Mouse (Mus musculus) neural tube, embryonic 13.5 days (tissue): ENCODE results near the gene Hoxb3. TPM values are rescaled to one million over a fixed set of nuclear protein-coding genes. Genes with fewer than 3 reads are reported as not detected.
A peak's percentile ranks its signal among the peaks of the same experiment; 100 is the strongest.

ENCODE experiments used
- ATAC-seq: fragments of 200-750 bp; cut with Nextera tagmentation; 2 replicates; pipeline ENCODE4 v1.8.0; 2017; ENCODE audit warnings: low read depth, mild to moderate bottlenecking, moderate TSS enrichment, moderate library complexity
- H3K27ac ChIP-seq: fragments of 300-500 bp; sonication (generic); replicated peaks from 2 replicates; pipeline ENCODE4 v1.5.1; 2015; ENCODE audit warnings: moderate library complexity, mild to moderate bottlenecking, inconsistent platforms
- H3K27me3 ChIP-seq: fragments of 300-500 bp; sonication (generic); 2 replicates; pipeline ENCODE4 v1.6.1; 2015; ENCODE audit warnings: mild to moderate bottlenecking, inconsistent platforms
- H3K36me3 ChIP-seq: fragments of 300-500 bp; sonication (generic); 2 replicates; pipeline ENCODE4 v1.6.1; 2015; ENCODE audit warnings: mild to moderate bottlenecking, inconsistent platforms
- H3K4me1 ChIP-seq: fragments of 300-500 bp; sonication (generic); replicated peaks from 2 replicates; pipeline ENCODE4 v1.6.1; 2015; ENCODE audit warnings: inconsistent platforms
- H3K4me2 ChIP-seq: fragments of 300-500 bp; sonication (generic); 2 replicates; pipeline ENCODE4 v1.6.1; 2015; ENCODE audit warnings: inconsistent platforms, mild to moderate bottlenecking, moderate library complexity
- H3K4me3 ChIP-seq: fragments of 300-500 bp; sonication (generic); 2 replicates; pipeline ENCODE4 v1.5.1; 2015; ENCODE audit warnings: mild to moderate bottlenecking, inconsistent platforms
- H3K9ac ChIP-seq: fragments of 300-500 bp; sonication (generic); 2 replicates; pipeline ENCODE4 v1.6.1; 2015; ENCODE audit warnings: moderate library complexity, mild to moderate bottlenecking, inconsistent platforms
- H3K9me3 ChIP-seq: fragments of 300-500 bp; sonication (generic); 2 replicates; pipeline ENCODE4 v1.6.1; 2016; ENCODE audit warnings: inconsistent platforms
- WGBS: fragments of 180-500 bp; shearing (Covaris S2); methylation state at CpG from one replicate; pipeline ENCODE4 v1.1.7; 2015; 5-methylcytosine and 5-hydroxymethylcytosine counted together
- polyA plus RNA-seq: library from polyadenylated mRNA; unstranded; fragments of >200 nt; fragmentation: Nextera tagmentation; extraction: Ambion mirVana; gene quantifications from 2 replicates; pipeline ENCODE4 v1.2.1, GENCODE M21; 2015

Gene Hoxb3
- polyA plus RNA-seq, 1 experiment from 2014 or later = 12.8 TPM

GRCm38 (mm10) chr11:96327122-96327521, 4.0 kb downstream of the Hoxb3 start:
- Histone ChIP-seq H3K27ac (peak overlapping the region; percentile 100), H3K27me3 (no peaks in the 10 kb centered on the region), H3K4me1 (peaks cover 100% of the 10 kb centered on the region), H3K4me3 (peak overlapping the region; percentile 99), H3K4me2 (peak overlapping the region; percentile 96), H3K9me3 (no peaks in the 10 kb centered on the region), H3K9ac (peak overlapping the region; percentile 100), H3K36me3 (peaks cover 19% of the 10 kb centered on the region; the same call in 1 of the 2 replicates)
- no peak for ATAC-seq
- WGBS = 5% methylated on average over 7 of the region's 7 CpGs

GRCm38 (mm10) chr11:96327750-96328149, 4.6 kb downstream of the Hoxb3 start:
- peaks cover 100% of the 10 kb centered on the region for H3K4me1 ChIP-seq
- WGBS = 4% methylated on average over 5 of the region's 5 CpGs
- no peaks in the 10 kb centered on the region for H3K27me3 ChIP-seq
- peak overlapping the region; percentile 100 for H3K9ac ChIP-seq
- H3K4me2 ChIP-seq = peak overlapping the region; percentile 96
- peak overlapping the region; percentile 99 for H3K4me3 ChIP-seq
- peak overlapping the region; percentile 100 for H3K27ac ChIP-seq
- ATAC-seq = peak; percentile 65
- no peaks in the 10 kb centered on the region for H3K9me3 ChIP-seq
- peaks cover 22% of the 10 kb centered on the region for H3K36me3 ChIP-seq

- Histone ChIP-seq H3K9me3 (no peaks in the 10 kb centered on the region), H3K27me3 (no peaks in the 10 kb centered on the region), H3K4me1 (peaks cover 100% of the 10 kb centered on the region), H3K4me2 (peak overlapping the region; percentile 96), H3K9ac (peak overlapping the region; percentile 100), H3K4me3 (peak overlapping the region; percentile 99), H3K36me3 (peaks cover 27% of the 10 kb centered on the region), H3K27ac (peak overlapping the region; percentile 100)
- ATAC-seq = no peak
- 5% methylated on average over 8 of the region's 8 CpGs for WGBS
These were observed 5.5 kb downstream of the Hoxb3 start for GRCm38 (mm10) chr11:96328605-96329004.

- WGBS = 2% methylated on average over 8 of the region's 8 CpGs
- H3K27me3 ChIP-seq = no peaks in the 10 kb centered on the region
- peak overlapping the region; percentile 96 for H3K4me2 ChIP-seq
- peaks cover 26% of the 10 kb centered on the region for H3K36me3 ChIP-seq
- no peak for ATAC-seq
- H3K9ac ChIP-seq = peak overlapping the region; percentile 100
- no peaks in the 10 kb centered on the region for H3K9me3 ChIP-seq
- peak overlapping the region; percentile 100 for H3K27ac ChIP-seq
- H3K4me1 ChIP-seq = peaks cover 100% of the 10 kb centered on the region
- H3K4me3 ChIP-seq = peak overlapping the region; percentile 99
These were observed 9.0 kb downstream of the Hoxb3 start for GRCm38 (mm10) chr11:96332105-96332504.

GRCm38 (mm10) chr11:96332618-96333032, 9.5 kb downstream of the Hoxb3 start:
- Histone ChIP-seq H3K27ac (peak overlapping the region; percentile 100), H3K4me2 (peak overlapping the region; percentile 96), H3K9ac (peak overlapping the region; percentile 100), H3K27me3 (no peaks in the 10 kb centered on the region), H3K4me3 (peak overlapping the region; percentile 99), H3K9me3 (no peaks in the 10 kb centered on the region), H3K36me3 (peaks cover 30% of the 10 kb centered on the region), H3K4me1 (peaks cover 100% of the 10 kb centered on the region)
- ATAC-seq = no peak
- 2% methylated on average over 35 of the region's 35 CpGs for WGBS

GRCm38 (mm10) chr11:96333241-96334001, 10.3 kb downstream of the Hoxb3 start:
- 4% methylated on average over 17 of the region's 17 CpGs for WGBS
- peak overlapping the region; percentile 100 for H3K9ac ChIP-seq
- no peaks in the 10 kb centered on the region for H3K27me3 ChIP-seq

GRCm38 (mm10) chr11:96334002-96334364, 10.9 kb downstream of the Hoxb3 start:
- Histone ChIP-seq H3K9me3 (no peaks in the 10 kb centered on the region), H3K27me3 (no peaks in the 10 kb centered on the region), H3K4me1 (peaks cover 100% of the 10 kb centered on the region), H3K4me2 (peak overlapping the region; percentile 96), H3K36me3 (peaks cover 37% of the 10 kb centered on the region), H3K9ac (peak overlapping the region; percentile 100), H3K4me3 (peak overlapping the region; percentile 99), H3K27ac (peak overlapping the region; percentile 100)
- 0 out of 2 replicates have a peak, but pooled peaks have one; percentile 5 for ATAC-seq
- 8% methylated on average over 2 of the region's 2 CpGs for WGBS

More at GRCm38 (mm10) chr11:96333241-96334001, 10.3 kb downstream of the Hoxb3 start:
- peak overlapping the region; percentile 99 for H3K4me3 ChIP-seq
- no peaks in the 10 kb centered on the region for H3K9me3 ChIP-seq
- peak overlapping the region; percentile 96 for H3K4me2 ChIP-seq
- H3K36me3 ChIP-seq = peaks cover 34% of the 10 kb centered on the region
- 0 out of 2 replicates have a peak, but pooled peaks have one; percentile 7 for ATAC-seq
- H3K4me1 ChIP-seq = peaks cover 100% of the 10 kb centered on the region
- H3K27ac ChIP-seq = peak overlapping the region; percentile 100

- H3K9me3 ChIP-seq = no peaks in the 10 kb centered on the region
- peak overlapping the region; percentile 96 for H3K4me2 ChIP-seq
- peaks cover 37% of the 10 kb centered on the region for H3K36me3 ChIP-seq
- H3K4me1 ChIP-seq = peaks cover 100% of the 10 kb centered on the region
- H3K27ac ChIP-seq = peak overlapping the region; percentile 100
- ATAC-seq = no peak
- 12% methylated on average over 3 of the region's 3 CpGs for WGBS
- H3K9ac ChIP-seq = peak overlapping the region; percentile 100
- H3K4me3 ChIP-seq = peak overlapping the region; percentile 99
- no peaks in the 10 kb centered on the region for H3K27me3 ChIP-seq
These were observed 11.9 kb downstream of the Hoxb3 start for GRCm38 (mm10) chr11:96334998-96335397.

- peaks cover 29% of the 10 kb centered on the region for H3K36me3 ChIP-seq
- H3K27ac ChIP-seq = peak overlapping the region; percentile 100
- H3K9ac ChIP-seq = peak overlapping the region; percentile 100
- WGBS = 6% methylated on average over 2 of the region's 2 CpGs
- peak overlapping the region; percentile 99 for H3K4me3 ChIP-seq
- no peak for ATAC-seq
- H3K27me3 ChIP-seq = no peaks in the 10 kb centered on the region
- H3K4me2 ChIP-seq = peak overlapping the region; percentile 96
- H3K4me1 ChIP-seq = peaks cover 96% of the 10 kb centered on the region
- H3K9me3 ChIP-seq = no peaks in the 10 kb centered on the region
These were observed 13.5 kb downstream of the Hoxb3 start for GRCm38 (mm10) chr11:96336597-96336996.

GRCm38 (mm10) chr11:96337026-96337425, 13.9 kb downstream of the Hoxb3 start:
- no peaks in the 10 kb centered on the region for H3K9me3 ChIP-seq
- no peaks in the 10 kb centered on the region for H3K27me3 ChIP-seq
- 5% methylated on average over 6 of the region's 6 CpGs for WGBS
- H3K9ac ChIP-seq = peak overlapping the region; percentile 100
- peaks cover 29% of the 10 kb centered on the region for H3K36me3 ChIP-seq
- peaks cover 96% of the 10 kb centered on the region for H3K4me1 ChIP-seq
- peak overlapping the region; percentile 99 for H3K4me3 ChIP-seq
- peak overlapping the region; percentile 100 for H3K27ac ChIP-seq
- ATAC-seq = no peak
- peak overlapping the region; percentile 96 for H3K4me2 ChIP-seq

- H3K27ac ChIP-seq = peak overlapping the region; percentile 100
- H3K4me2 ChIP-seq = peak overlapping the region; percentile 96
- H3K4me3 ChIP-seq = peak overlapping the region; percentile 99
- peak overlapping the region; percentile 100 for H3K9ac ChIP-seq
- H3K9me3 ChIP-seq = no peaks in the 10 kb centered on the region
- peaks cover 96% of the 10 kb centered on the region for H3K4me1 ChIP-seq
- H3K36me3 ChIP-seq = peaks cover 26% of the 10 kb centered on the region
- 17% methylated on average over 7 of the region's 7 CpGs for WGBS
- H3K27me3 ChIP-seq = no peaks in the 10 kb centered on the region
- no peak for ATAC-seq
These were observed 16.1 kb downstream of the Hoxb3 start for GRCm38 (mm10) chr11:96338957-96339855.
